Mouse (Mus musculus) duodenum, adult 2 months (tissue): ENCODE measurements around the gene Macrod1. TPM values are rescaled to one million over a fixed set of nuclear protein-coding genes. Genes with fewer than 3 reads are reported as not detected.

Experiments used
- polyA plus RNA-seq: library from polyadenylated mRNA; depleted of rRNA; stranded (reverse); fragments of >200 nt; gene quantifications from 2 replicates; pipeline ENCODE4 v1.2.3, GENCODE M21; 2012; ENCODE audit warnings: low replicate concordance; rRNA removed

The Macrod1 gene
- 39.6 and 55.8 TPM in 2 replicates for polyA plus RNA-seq

GRCm38 (mm10) chr19:7056248-7057087 is at the start of gene Macrod1:
Gene Macrod1 (plus strand): TSS chr19:7056810.

GRCm38 (mm10) chr19:7019191-7019590 is 37.4 kb upstream of the Macrod1 start, which contains the start of gene Fermt3:
Gene Fermt3 (minus strand): TSS chr19:7019469.

DNA sequence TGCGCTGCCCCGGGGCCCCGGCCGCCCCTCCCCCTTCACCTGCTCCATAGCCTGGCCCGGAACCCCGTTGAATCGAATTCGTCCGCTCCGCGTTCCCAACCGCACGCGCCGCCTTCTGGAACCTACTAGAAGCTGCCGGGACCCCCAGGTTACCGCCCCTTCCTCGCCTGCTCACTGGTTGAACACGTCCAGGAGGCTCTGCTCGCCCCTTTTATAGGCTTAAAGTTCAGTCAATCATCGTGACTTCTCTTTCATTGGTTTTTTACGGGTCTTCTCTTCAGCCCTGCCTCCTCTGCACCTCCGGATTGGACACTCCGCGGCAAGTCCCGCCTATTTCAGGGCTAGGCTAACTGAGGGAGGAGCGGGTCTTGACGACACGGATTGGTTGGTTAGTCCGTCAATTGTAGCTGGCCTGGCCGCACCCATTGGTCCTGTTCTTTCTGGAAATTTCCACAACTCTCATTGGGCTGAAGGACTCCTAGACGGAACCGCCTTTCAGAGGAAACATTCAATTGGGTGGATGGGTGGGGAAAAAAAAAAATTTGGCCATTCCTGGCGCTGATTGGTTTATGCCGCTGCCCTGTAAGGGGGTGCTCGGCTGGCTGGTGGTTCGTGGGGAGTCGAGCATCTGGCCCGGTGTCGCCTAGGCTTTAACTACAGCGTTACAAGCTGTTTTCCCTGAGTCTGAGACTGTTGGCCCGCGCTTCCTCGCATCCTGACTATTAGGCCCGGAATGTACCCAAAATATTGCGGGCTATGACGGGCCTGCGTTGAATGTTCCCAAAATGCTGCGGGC is 16.6 kb upstream of the Macrod1 start, which contains the start of gene Stip1:
Stip1 (minus strand) TSS at position 127 of the 796 bp plus-strand sequence.

GRCm38 (mm10) chr19:7105544-7105943 is 48.9 kb downstream of the Macrod1 start, which contains the start of gene Flrt1:
Gene Flrt1 (minus strand): TSS chr19:7105729.

GRCm38 (mm10) chr19:7205753-7206736 is 149.4 kb downstream of the Macrod1 start, which contains the start of gene Otub1:
Gene Otub1 (minus strand): TSS chr19:7206316.

GRCm38 (mm10) chr19:7217162-7217925 is 160.7 kb downstream of the Macrod1 start, which contains the start of gene Cox8a:
Gene Cox8a (minus strand): TSS chr19:7217616.

DNA sequence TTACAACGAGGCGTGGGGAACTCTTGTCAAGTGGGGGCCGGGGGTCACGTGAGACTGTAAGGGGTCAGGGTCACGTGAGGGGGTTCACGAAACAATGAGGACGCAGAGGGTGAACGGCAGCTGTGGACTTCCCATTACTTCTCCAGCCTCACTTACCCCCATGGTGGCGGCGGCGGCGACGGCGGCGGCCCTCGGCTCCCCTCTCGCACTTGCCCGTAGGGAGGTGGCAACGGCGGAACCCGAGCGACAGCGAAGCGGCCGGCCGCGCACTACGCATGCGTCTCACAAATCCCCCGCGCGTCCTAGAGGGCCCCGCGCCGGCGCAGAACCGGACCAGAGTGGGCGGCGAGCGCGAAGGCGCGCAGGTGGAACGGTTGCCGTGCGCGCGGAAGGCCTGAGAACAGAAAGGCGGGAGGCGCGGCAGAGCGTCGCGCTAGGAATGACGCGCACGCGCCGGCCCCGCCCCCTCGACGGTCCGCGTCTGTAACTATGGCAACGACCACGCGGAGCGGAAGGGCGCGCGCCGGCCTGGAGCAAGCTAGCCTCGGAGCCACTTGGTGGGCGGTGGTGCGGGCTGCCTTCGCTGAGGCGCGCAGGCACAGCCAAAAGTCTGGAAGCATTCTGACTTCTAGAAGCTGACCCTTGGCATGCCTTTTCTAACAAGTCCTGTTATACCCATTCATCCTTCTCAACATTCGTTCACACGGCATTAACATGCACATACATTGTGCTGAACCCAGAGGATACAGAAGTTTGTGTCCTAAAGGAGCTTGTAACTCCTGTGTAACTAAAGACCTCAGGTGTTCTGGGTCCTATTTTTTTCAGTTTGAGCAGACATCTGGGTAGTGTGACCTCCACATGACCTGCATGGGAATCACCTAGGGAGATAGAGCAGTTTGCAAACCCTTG is 184.4 kb downstream of the Macrod1 start, which contains the start of gene Naa40:
Naa40 (minus strand) TSS at position 402 of the 909 bp plus-strand sequence.

Other genes with a start within 250 kb of the Macrod1 start
- gene Rps6ka4, start 216.2 kb upstream of the Macrod1 start, polyA plus RNA-seq = 40.3 and 55.5 TPM in 2 replicates
- 28.0 and 29.4 TPM in 2 replicates for gene Ccdc88b, start 198.6 kb upstream of the Macrod1 start, polyA plus RNA-seq
- gene Trmt112, start 147.1 kb upstream of the Macrod1 start, polyA plus RNA-seq = 47.0 and 71.7 TPM in 2 replicates
- gene Prdx5, start 146.7 kb upstream of the Macrod1 start, polyA plus RNA-seq = 173 and 198 TPM in 2 replicates
- gene Esrra, start 135.0 kb upstream of the Macrod1 start, polyA plus RNA-seq = 295 and 547 TPM in 2 replicates
- not detected in 2 replicates for gene Catsperz, start 131.4 kb upstream of the Macrod1 start, polyA plus RNA-seq
- not detected in 2 replicates for gene Kcnk4, start 122.3 kb upstream of the Macrod1 start, polyA plus RNA-seq
- 87.2 and 152 TPM in 2 replicates for gene Bad, start 114.9 kb upstream of the Macrod1 start, polyA plus RNA-seq
- gene Gpr137, start 114.3 kb upstream of the Macrod1 start, polyA plus RNA-seq = 116 and 165 TPM in 2 replicates
- 114 and 131 TPM in 2 replicates for gene Ppp1r14b, start 81.8 kb upstream of the Macrod1 start, polyA plus RNA-seq
- gene Plcb3, start 80.3 kb upstream of the Macrod1 start, polyA plus RNA-seq = 470 and 523 TPM in 2 replicates
- gene Fkbp2, start 76.3 kb upstream of the Macrod1 start, polyA plus RNA-seq = 26.0 and 27.9 TPM in 2 replicates
- gene Vegfb, start 69.2 kb upstream of the Macrod1 start, polyA plus RNA-seq = 28.2 and 41.3 TPM in 2 replicates
- gene Dnajc4, start 64.2 kb upstream of the Macrod1 start, polyA plus RNA-seq = 35.7 and 47.7 TPM in 2 replicates
- 44.2 and 67.5 TPM in 2 replicates for gene Nudt22, start 60.7 kb upstream of the Macrod1 start, polyA plus RNA-seq
- 8.4 and 10.9 TPM in 2 replicates for gene Trpt1, start 60.7 kb upstream of the Macrod1 start, polyA plus RNA-seq
- 8.8 and 17.2 TPM in 2 replicates for gene Fermt3, start 37.3 kb upstream of the Macrod1 start, polyA plus RNA-seq
- 15.1 and 19.1 TPM in 2 replicates for gene Stip1, start 16.8 kb upstream of the Macrod1 start, polyA plus RNA-seq
- 0.05 and 0.15 TPM in 2 replicates for gene Flrt1, start 48.9 kb downstream of the Macrod1 start, polyA plus RNA-seq
- 83.6 and 128 TPM in 2 replicates for gene Otub1, start 149.5 kb downstream of the Macrod1 start, polyA plus RNA-seq
- 3,491 and 5,701 TPM in 2 replicates for gene Cox8a, start 160.8 kb downstream of the Macrod1 start, polyA plus RNA-seq
- gene Naa40, start 184.4 kb downstream of the Macrod1 start, polyA plus RNA-seq = 11.7 and 14.2 TPM in 2 replicates
- 1.5 and 3.3 TPM in 2 replicates for gene Rcor2, start 210.5 kb downstream of the Macrod1 start, polyA plus RNA-seq